Mouse (Mus musculus): ENCODE data around the gene Larp4b. TPM values are rescaled to one million over a fixed set of nuclear protein-coding genes. Genes with fewer than 3 reads are reported as not detected.

The Larp4b gene
- polyA plus RNA-seq, 1 experiment from 2014 or later: 45.2 TPM

GRCm38 (mm10) chr13:9152267-9152666 is 58.6 kb downstream of the Larp4b start:
- Histone ChIP-seq H3K4me2 (ENCODE audit: low read length) (no peak overlapping the region), H3K9ac (ENCODE audit: low read length) (no peak overlapping the region), H3K36me3 (ENCODE audit: control insufficient read depth, insufficient read depth, low read length) (peaks cover 74% of the 10 kb centered on the region), H3K4me1 (replicated peaks; ENCODE audit: control insufficient read depth, insufficient read depth, low read length) (no peaks in the 10 kb centered on the region), H3K27ac (ENCODE audit: low read depth) (no peak overlapping the region), H3K4me3 (ENCODE audit: low read depth, low read length) (no peak overlapping the region), H3K27me3 (replicated peaks; ENCODE audit: control insufficient read depth, insufficient read depth, low read length) (no peaks in the 10 kb centered on the region), H3K9me3 (ENCODE audit: control insufficient read depth, low read length) (no peaks in the 10 kb centered on the region)
- 63% methylated on average over 2 of the region's 2 CpGs for WGBS
- DNase-seq (ENCODE audit: low spot score) (no peak), ATAC-seq (replicated peaks; ENCODE audit: low FRiP score, low TSS enrichment, low read depth) (peak; percentile 40; the same call in 1 of the 2 replicates)

- H3K27me3 ChIP-seq (replicated peaks; ENCODE audit: control insufficient read depth, insufficient read depth, low read length): no peaks in the 10 kb centered on the region
- no peak overlapping the region for H3K4me2 ChIP-seq (ENCODE audit: low read length)
- ATAC-seq (replicated peaks; ENCODE audit: low FRiP score, low TSS enrichment, low read depth): no peak
- H3K9me3 ChIP-seq (ENCODE audit: control insufficient read depth, low read length): no peaks in the 10 kb centered on the region
- H3K4me3 ChIP-seq (ENCODE audit: low read depth, low read length): no peak overlapping the region
- no peak overlapping the region for H3K9ac ChIP-seq (ENCODE audit: low read length)
- H3K36me3 ChIP-seq (ENCODE audit: control insufficient read depth, insufficient read depth, low read length): peaks cover 77% of the 10 kb centered on the region
- DNase-seq (ENCODE audit: low spot score): no peak
- H3K4me1 ChIP-seq (replicated peaks; ENCODE audit: control insufficient read depth, insufficient read depth, low read length): no peaks in the 10 kb centered on the region
- no peak overlapping the region for H3K27ac ChIP-seq (ENCODE audit: low read depth)
- 82% methylated on average over 9 of the region's 9 CpGs for WGBS
These were observed 60.1 kb downstream of the Larp4b start for GRCm38 (mm10) chr13:9153803-9154202.

- Histone ChIP-seq H3K4me3 (ENCODE audit: low read depth, low read length) (no peak overlapping the region), H3K36me3 (ENCODE audit: control insufficient read depth, insufficient read depth, low read length) (peaks cover 84% of the 10 kb centered on the region), H3K27ac (ENCODE audit: low read depth) (no peak overlapping the region), H3K4me1 (replicated peaks; ENCODE audit: control insufficient read depth, insufficient read depth, low read length) (no peaks in the 10 kb centered on the region), H3K4me2 (ENCODE audit: low read length) (no peak overlapping the region), H3K9me3 (ENCODE audit: control insufficient read depth, low read length) (no peaks in the 10 kb centered on the region), H3K9ac (ENCODE audit: low read length) (no peak overlapping the region), H3K27me3 (replicated peaks; ENCODE audit: control insufficient read depth, insufficient read depth, low read length) (no peaks in the 10 kb centered on the region)
- no peak for ATAC-seq (replicated peaks; ENCODE audit: low FRiP score, low TSS enrichment, low read depth)
- no peak for DNase-seq (ENCODE audit: low spot score)
- 83% methylated on average over 10 of the region's 10 CpGs for WGBS
These were observed 65.6 kb downstream of the Larp4b start for GRCm38 (mm10) chr13:9159282-9159681.

GRCm38 (mm10) chr13:9162888-9163287 is 69.2 kb downstream of the Larp4b start:
- 92% methylated on average over 4 of the region's 4 CpGs for WGBS
- Histone ChIP-seq H3K4me3 (ENCODE audit: low read depth, low read length) (no peak overlapping the region), H3K4me2 (ENCODE audit: low read length) (no peak overlapping the region), H3K27ac (ENCODE audit: low read depth) (no peak overlapping the region), H3K36me3 (ENCODE audit: control insufficient read depth, insufficient read depth, low read length) (peaks cover 92% of the 10 kb centered on the region), H3K9ac (ENCODE audit: low read length) (no peak overlapping the region), H3K4me1 (replicated peaks; ENCODE audit: control insufficient read depth, insufficient read depth, low read length) (no peaks in the 10 kb centered on the region), H3K27me3 (replicated peaks; ENCODE audit: control insufficient read depth, insufficient read depth, low read length) (no peaks in the 10 kb centered on the region), H3K9me3 (ENCODE audit: control insufficient read depth, low read length) (no peaks in the 10 kb centered on the region)
- no peak for ATAC-seq (replicated peaks; ENCODE audit: low FRiP score, low TSS enrichment, low read depth)
- DNase-seq (ENCODE audit: low spot score): no peak

GRCm38 (mm10) chr13:9167842-9168241 is 74.2 kb downstream of the Larp4b start:
- 78% methylated on average over 3 of the region's 3 CpGs for WGBS

GRCm38 (mm10) chr13:9169616-9170015 is 75.9 kb downstream of the Larp4b start:
- Histone ChIP-seq H3K4me1 (replicated peaks; ENCODE audit: control insufficient read depth, insufficient read depth, low read length) (no peaks in the 10 kb centered on the region), H3K27me3 (replicated peaks; ENCODE audit: control insufficient read depth, insufficient read depth, low read length) (no peaks in the 10 kb centered on the region), H3K27ac (ENCODE audit: low read depth) (no peak overlapping the region), H3K4me3 (ENCODE audit: low read depth, low read length) (no peak overlapping the region), H3K4me2 (ENCODE audit: low read length) (no peak overlapping the region), H3K36me3 (ENCODE audit: control insufficient read depth, insufficient read depth, low read length) (peaks cover 92% of the 10 kb centered on the region), H3K9ac (ENCODE audit: low read length) (no peak overlapping the region), H3K9me3 (ENCODE audit: control insufficient read depth, low read length) (no peaks in the 10 kb centered on the region)
- ATAC-seq (replicated peaks; ENCODE audit: low FRiP score, low TSS enrichment, low read depth) (no peak), DNase-seq (ENCODE audit: low spot score) (no peak)
- 86% methylated on average over 6 of the region's 6 CpGs for WGBS

More at GRCm38 (mm10) chr13:9167842-9168241, 74.2 kb downstream of the Larp4b start:
- DNase-seq (ENCODE audit: low spot score) (no peak), ATAC-seq (replicated peaks; ENCODE audit: low FRiP score, low TSS enrichment, low read depth) (no peak)
- Histone ChIP-seq H3K9ac (ENCODE audit: low read length) (no peak overlapping the region), H3K36me3 (ENCODE audit: control insufficient read depth, insufficient read depth, low read length) (peaks cover 92% of the 10 kb centered on the region), H3K4me1 (replicated peaks; ENCODE audit: control insufficient read depth, insufficient read depth, low read length) (no peaks in the 10 kb centered on the region), H3K4me3 (ENCODE audit: low read depth, low read length) (no peak overlapping the region), H3K27ac (ENCODE audit: low read depth) (no peak overlapping the region), H3K4me2 (ENCODE audit: low read length) (no peak overlapping the region), H3K9me3 (ENCODE audit: control insufficient read depth, low read length) (no peaks in the 10 kb centered on the region), H3K27me3 (replicated peaks; ENCODE audit: control insufficient read depth, insufficient read depth, low read length) (no peaks in the 10 kb centered on the region)

- ATAC-seq (replicated peaks; ENCODE audit: low FRiP score, low TSS enrichment, low read depth): no peak
These were observed 77.0 kb downstream of the Larp4b start for GRCm38 (mm10) chr13:9170726-9171125.

GRCm38 (mm10) chr13:9173414-9173813 is 79.7 kb downstream of the Larp4b start:
- Histone ChIP-seq H3K4me3 (ENCODE audit: low read depth, low read length) (no peak overlapping the region), H3K4me1 (replicated peaks; ENCODE audit: control insufficient read depth, insufficient read depth, low read length) (no peaks in the 10 kb centered on the region), H3K4me2 (ENCODE audit: low read length) (no peak overlapping the region), H3K27me3 (replicated peaks; ENCODE audit: control insufficient read depth, insufficient read depth, low read length) (no peaks in the 10 kb centered on the region), H3K9me3 (ENCODE audit: control insufficient read depth, low read length) (no peaks in the 10 kb centered on the region), H3K9ac (ENCODE audit: low read length) (no peak overlapping the region), H3K27ac (ENCODE audit: low read depth) (no peak overlapping the region), H3K36me3 (ENCODE audit: control insufficient read depth, insufficient read depth, low read length) (peaks cover 61% of the 10 kb centered on the region)
- DNase-seq (ENCODE audit: low spot score) (no peak), ATAC-seq (replicated peaks; ENCODE audit: low FRiP score, low TSS enrichment, low read depth) (no peak)
- 55% methylated on average over 3 of the region's 3 CpGs for WGBS

More at GRCm38 (mm10) chr13:9170726-9171125, 77.0 kb downstream of the Larp4b start:
- Histone ChIP-seq H3K27ac (ENCODE audit: low read depth) (no peak overlapping the region), H3K4me3 (ENCODE audit: low read depth, low read length) (no peak overlapping the region), H3K4me1 (replicated peaks; ENCODE audit: control insufficient read depth, insufficient read depth, low read length) (no peaks in the 10 kb centered on the region), H3K4me2 (ENCODE audit: low read length) (no peak overlapping the region), H3K27me3 (replicated peaks; ENCODE audit: control insufficient read depth, insufficient read depth, low read length) (no peaks in the 10 kb centered on the region), H3K9ac (ENCODE audit: low read length) (no peak overlapping the region), H3K36me3 (ENCODE audit: control insufficient read depth, insufficient read depth, low read length) (peaks cover 87% of the 10 kb centered on the region), H3K9me3 (ENCODE audit: control insufficient read depth, low read length) (no peaks in the 10 kb centered on the region)
- 84% methylated on average over 16 of the region's 16 CpGs for WGBS
- no peak for DNase-seq (ENCODE audit: low spot score)

- 80% methylated on average over 5 of the region's 5 CpGs for WGBS
- H3K27me3 ChIP-seq (replicated peaks; ENCODE audit: control insufficient read depth, insufficient read depth, low read length): no peaks in the 10 kb centered on the region
- no peak for DNase-seq (ENCODE audit: low spot score)
- ATAC-seq (replicated peaks; ENCODE audit: low FRiP score, low TSS enrichment, low read depth): no peak
- no peak overlapping the region for H3K4me3 ChIP-seq (ENCODE audit: low read depth, low read length)
- no peak overlapping the region for H3K9ac ChIP-seq (ENCODE audit: low read length)
- H3K9me3 ChIP-seq (ENCODE audit: control insufficient read depth, low read length): no peaks in the 10 kb centered on the region
- no peak overlapping the region for H3K27ac ChIP-seq (ENCODE audit: low read depth)
- no peaks in the 10 kb centered on the region for H3K4me1 ChIP-seq (replicated peaks; ENCODE audit: control insufficient read depth, insufficient read depth, low read length)
- peaks cover 43% of the 10 kb centered on the region for H3K36me3 ChIP-seq (ENCODE audit: control insufficient read depth, insufficient read depth, low read length)
- H3K4me2 ChIP-seq (ENCODE audit: low read length): no peak overlapping the region
These were observed 81.5 kb downstream of the Larp4b start for GRCm38 (mm10) chr13:9175171-9175570.

Data from intestine, embryonic 14.5 days (tissue).